Mouse (Mus musculus) brain, embryonic 18.5 days (tissue): ENCODE results near the gene Farp1.

Source experiments
- DNase-seq: peaks from one replicate; pipeline ENCODE4 v3.0.0-alpha.2; 2012; ENCODE audit warnings: low read depth, low spot score

Farp1 gene

GRCm38 (mm10) chr14:121219226-121220039 is 184.4 kb downstream of the Farp1 start:
- DNase-seq, result peak; percentile 47

- no peak for DNase-seq
These were observed 185.0 kb downstream of the Farp1 start for GRCm38 (mm10) chr14:121220040-121220322.

DNA sequence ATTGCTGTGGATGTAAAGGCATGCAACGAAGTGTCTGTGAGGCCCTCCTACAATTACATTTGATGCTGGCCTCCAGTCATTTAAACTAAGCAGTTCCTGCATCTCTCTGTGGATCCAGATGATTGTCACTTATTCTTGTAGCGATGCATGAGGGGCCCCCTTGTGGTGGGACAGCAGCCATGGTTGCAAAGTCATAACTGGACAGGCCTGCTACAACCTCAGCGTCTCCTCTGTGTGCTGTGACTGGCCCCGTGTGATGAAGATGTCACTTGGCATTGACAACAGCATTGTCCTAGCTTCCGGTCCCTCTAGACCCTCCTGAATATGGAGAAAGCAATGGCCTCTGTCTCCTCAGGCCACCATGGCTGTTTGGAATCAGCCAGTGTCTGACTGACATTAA is 185.7 kb downstream of the Farp1 start:
- DNase-seq, result peak; percentile 24

- no peak for DNase-seq
These were observed 190.8 kb downstream of the Farp1 start for GRCm38 (mm10) chr14:121225804-121226203.

DNA sequence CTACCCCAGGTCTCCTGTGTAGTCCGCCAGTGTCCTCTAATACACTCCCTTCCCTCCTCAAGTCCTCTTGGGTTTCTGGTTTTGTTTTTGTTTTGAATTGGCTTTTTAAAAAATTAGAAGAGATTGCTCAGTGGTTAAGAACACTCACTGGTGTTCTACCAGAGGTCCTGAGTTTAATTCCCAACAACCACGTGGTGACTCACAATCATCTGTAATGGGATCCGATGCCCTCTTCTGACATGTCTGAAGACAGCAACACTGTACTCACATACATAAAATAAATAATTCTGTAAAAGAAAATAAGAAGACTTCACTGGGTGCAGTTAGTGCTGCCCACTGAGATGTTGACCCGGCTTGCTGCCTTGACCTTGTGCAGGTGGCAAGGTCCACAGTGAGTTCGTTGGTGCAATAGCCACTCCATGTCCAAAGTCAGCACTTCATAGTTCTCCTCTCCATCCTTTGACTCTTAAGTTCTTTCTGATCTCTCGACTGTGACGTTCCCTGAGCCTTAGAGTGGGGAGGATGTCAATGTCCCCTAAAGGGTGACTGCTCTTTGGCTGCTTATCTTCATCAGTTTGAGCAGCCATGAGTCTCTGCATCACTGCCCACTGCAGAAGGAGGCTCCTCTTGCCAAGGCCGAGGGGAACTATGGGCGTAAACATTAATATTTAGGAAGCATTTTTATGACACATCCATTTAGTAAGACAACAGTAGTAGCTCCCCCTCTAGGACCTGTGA is 194.2 kb downstream of the Farp1 start:
- DNase-seq, result no peak

GRCm38 (mm10) chr14:121231232-121231631 is 196.2 kb downstream of the Farp1 start:
- no peak for DNase-seq

DNA sequence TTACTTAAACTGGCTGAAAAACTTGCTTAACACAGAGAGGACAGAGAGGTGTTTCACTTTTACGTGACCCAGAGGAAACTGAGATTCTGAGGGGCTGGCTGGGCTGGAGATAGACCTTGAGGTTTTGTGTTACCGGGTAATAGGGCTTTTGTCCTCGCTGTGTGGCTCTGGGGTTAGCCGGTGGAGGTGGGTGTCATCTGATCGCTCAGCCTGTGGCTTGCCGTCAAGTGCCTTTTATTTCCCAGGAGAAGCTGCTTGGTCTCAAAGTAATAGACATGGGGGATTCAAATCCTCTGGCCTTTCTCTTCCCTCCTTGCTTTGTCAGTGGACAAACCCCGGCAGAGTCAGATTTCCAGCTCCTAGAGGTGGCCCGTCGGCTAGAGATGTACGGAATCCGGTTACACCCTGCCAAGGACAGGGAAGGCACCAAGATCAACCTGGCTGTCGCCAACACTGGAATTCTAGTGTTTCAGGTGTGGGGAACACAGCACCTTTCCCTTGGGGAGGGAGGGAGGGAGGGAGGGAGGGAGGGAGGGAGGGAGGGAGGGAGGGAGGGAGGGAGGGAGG is 199.8 kb downstream of the Farp1 start:
- no peak for DNase-seq

DNA sequence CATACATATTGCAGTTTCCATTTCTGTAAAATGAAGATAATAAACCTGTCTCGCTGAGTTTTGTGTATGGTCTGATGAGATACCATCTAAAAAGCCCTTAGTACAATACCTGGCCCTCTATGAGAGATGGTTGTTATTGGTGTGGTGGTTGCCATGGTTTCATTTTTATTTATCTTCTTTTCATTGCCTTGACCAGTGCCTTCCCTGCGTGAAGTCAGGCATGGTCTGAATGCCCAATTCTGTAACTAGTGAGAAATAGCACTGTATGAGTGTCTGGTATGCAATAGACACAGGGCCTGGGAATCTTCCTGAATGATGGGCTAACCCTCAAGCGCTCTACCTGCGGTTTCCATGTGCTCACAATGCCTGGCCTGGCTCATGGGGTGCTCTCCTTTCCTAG is 201.7 kb downstream of the Farp1 start:
- DNase-seq, result no peak

DNA sequence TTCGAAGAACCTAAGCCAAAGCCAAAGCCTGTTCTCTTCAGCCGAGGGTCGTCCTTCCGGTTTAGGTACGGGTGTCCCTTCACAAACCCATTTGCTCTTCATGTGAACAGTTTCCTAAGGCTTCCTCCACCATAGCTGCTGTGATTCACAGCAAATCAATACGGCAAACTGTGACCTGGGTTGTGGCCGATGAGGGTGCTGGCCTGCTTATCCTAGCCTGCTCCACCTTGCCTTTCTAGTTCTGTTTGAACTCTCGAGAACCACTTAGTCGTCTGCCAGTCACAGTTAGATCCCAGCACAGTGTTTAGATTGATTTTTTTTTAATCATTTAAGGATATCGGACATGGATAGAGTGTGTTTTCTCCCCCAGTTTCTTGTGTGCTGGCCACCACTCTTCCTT is 203.7 kb downstream of the Farp1 start:
- no peak for DNase-seq

GRCm38 (mm10) chr14:121239386-121239785 is 204.4 kb downstream of the Farp1 start:
- DNase-seq, result no peak

- no peak for DNase-seq
These were observed 209.1 kb downstream of the Farp1 start for GRCm38 (mm10) chr14:121244104-121244503.

GRCm38 (mm10) chr14:121246048-121246731 is 211.2 kb downstream of the Farp1 start:
- no peak for DNase-seq

GRCm38 (mm10) chr14:121247287-121247686 is 212.3 kb downstream of the Farp1 start:
- no peak for DNase-seq

- no peak for DNase-seq
These were observed 213.3 kb downstream of the Farp1 start for GRCm38 (mm10) chr14:121248346-121248745.

DNA sequence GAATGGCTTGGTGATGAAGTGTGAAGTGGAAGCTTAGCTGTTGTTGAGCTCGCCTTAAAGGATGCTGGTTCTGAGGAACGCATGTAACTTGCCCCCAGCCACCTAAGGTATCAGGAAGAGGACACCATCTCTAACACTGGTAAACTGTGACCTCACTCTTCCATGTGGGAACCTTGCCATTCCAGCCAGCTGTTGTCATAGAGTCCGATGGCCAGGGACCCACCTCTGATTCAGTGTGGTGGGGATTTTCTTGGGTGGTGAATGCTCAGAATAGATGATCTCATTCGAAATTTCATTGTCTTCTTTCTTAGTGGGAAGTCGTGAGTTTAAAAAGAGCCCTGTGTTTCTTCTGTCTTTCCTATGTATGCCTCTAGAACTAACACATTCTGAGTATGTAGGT is 216.1 kb downstream of the Farp1 start:
- DNase-seq, result no peak

DNA sequence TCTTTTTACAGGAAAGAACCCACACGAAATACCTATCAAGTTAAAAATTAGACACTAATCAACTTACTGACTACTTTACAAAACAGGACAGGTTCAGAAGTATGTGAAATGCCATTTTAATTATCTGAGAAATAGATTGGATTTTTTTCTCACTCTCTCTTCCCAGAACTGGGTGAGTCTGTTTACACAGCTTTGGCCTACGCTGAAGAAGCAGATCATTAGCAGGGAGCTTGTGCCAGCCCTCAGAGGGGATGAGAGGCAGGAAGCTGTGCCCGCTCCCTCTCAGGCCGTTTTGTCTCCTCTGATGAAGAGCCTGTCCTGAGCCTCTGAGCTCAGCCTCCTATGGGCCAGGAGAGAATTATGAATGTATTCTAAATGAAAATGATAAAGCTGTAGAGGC is 216.7 kb downstream of the Farp1 start:
- no peak for DNase-seq

- DNase-seq, result no peak
These were observed 217.5 kb downstream of the Farp1 start for GRCm38 (mm10) chr14:121252542-121252941.

DNA sequence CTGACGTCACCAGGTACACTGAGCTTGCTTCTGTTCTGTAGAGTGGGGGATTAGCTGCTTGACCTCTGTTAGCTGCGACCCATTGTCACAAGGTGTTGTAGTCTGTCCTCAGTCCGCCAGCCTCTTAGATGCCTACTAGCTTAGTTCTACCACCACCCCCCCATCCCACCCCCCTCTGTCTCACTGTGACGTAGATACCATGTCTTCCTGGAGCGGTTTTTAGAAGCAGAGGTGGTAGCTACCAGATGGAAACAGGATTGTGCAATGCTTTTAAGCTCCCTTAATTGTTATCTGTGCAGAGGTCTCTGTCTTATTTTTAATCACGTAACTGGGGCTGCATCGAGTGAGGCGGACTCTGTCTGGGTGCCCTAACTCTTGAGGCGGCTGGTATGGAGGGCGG is 219.9 kb downstream of the Farp1 start:
- no peak for DNase-seq

- DNase-seq, result no peak
These were observed 220.5 kb downstream of the Farp1 start for GRCm38 (mm10) chr14:121255469-121255868.

GRCm38 (mm10) chr14:121256896-121257295 is 221.9 kb downstream of the Farp1 start:
- no peak for DNase-seq

DNA sequence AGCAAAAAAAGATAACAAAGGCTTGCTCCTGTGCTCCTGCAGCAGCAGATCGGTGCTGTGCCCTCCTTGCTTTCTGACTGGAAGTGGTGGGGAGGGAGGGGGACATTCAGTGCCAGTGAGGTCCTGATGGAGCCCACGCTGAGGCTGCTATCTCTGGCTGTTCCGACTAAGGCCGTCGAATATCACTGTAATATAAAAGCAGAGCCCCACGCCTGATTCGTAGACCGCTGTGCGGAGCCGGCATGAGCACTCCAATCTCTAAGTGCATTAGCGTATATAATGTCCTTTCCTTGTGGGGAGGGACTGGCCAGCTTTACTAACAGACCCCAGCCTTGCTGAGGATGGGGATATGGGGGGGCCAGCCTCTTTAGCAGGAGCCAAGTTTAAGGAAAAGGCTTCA is 224.3 kb downstream of the Farp1 start:
- DNase-seq, result no peak

DNA sequence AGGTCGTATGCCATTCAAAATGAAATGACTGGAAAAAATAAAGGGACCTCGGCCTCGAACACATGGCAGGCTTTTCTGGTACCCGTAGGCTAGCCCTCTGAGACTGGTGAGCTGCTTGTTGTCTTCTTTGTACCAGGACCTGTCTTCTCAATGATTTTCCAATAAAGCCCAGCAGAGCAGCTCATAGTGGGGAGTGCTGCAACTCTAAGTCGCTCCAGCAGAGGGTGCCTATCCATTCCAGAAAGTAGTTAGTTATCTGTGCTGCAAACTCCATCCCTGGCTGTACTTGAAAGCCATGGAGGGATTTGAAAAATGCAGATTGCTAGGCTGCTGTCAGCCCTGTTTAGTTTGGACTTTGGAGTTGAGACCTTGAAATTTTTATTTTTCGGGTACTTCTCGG is 224.8 kb downstream of the Farp1 start:
- peak; percentile 28 for DNase-seq
